Mouse (Mus musculus) c-Kit-positive CD71-positive TER-119-positive erythroid progenitor cells, embryonic 14.5 days (primary cell): ENCODE measurements around the gene Ankub1.

ENCODE experiments used
- DNase-seq: peaks from one replicate; pipeline ENCODE4 v3.0.0-alpha.2; 2013; ENCODE audit warnings: low spot score

The Ankub1 gene

DNA sequence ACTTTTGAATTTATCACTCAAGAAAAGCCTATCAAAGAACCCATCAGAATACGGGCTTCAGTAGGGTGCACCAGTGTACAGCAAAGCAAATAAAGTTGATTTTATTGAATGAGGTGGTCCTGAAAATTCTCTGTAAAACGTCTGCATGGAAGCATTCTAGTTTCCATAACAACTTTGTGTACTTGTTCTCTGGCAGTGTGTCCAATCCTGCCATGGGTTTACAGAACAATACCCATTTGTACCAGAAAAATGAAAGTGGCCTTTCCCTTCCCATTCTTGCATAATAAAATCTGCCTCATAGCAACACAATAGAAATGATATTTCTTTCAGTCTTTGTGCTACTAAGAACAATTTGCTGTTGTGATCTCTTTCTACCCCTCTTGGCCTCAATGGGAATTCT, at the start of gene Ankub1:
Gene Ankub1, minus strand, starts transcription at position 81 of the 400 bp plus-strand sequence.
- DNase-seq = no peak

DNA sequence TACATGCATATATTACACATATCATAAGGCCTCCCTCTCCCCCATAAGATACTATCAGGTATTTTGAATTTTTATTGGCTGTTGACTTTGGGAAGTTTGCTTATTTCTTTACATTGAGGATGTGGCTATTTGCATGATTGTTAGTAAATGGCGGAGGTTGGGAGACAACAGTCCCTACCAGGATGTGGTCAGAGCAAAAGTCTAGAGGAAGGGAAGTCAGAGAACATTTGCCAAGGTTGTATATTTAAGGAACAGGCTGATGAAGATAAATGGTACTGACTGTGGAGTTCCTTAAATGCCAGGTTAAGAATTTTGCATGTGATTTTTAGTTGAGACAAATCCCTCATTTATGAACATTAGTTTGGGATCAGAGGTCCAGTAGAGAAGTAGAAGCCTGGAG, 47.2 kb upstream of the Ankub1 start:
- DNase-seq = no peak

- peak; percentile 10 for DNase-seq
These were observed 44.0 kb upstream of the Ankub1 start for GRCm38 (mm10) chr3:57736419-57737095.

DNA sequence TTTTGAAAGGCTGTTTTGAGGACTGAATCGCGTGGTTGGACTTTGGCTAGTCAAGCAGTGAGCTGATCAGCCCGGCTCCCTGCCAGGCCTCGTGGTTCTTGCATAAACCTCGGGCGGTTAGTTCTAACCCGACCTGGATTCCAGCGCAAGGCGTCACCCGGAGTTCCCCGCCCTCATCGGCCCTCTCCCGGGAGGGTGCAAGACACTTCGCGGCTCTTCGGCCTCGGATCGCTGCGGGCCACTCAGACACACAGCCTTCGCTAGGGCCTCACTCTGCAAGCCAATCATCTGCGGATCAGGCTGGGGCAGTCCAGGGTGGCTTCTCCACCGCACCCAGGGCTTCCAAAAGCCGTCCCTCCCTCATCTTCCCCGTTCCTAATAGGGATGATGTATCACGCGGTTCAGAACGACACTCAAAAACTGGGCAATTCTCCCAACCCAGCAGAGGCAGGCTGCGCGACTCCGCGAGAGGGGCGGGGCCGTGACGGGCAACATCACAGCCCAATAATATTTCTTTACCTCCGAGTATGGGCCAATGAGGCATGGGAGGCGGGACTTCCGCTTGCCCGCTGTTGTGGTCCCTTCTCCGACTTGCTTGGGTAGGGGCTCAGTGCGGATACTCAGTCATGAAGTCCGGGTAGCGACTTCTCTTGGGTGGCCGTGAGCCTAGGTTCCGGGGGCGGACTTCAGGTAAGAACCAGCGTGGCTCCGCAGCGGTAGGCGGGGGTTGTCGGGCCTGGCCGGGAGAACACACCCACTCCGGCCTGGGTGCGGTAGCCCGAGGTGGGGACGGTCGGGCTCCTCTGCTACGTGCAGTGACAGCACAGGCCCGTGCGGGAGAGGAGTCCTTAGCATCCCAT, 43.1 kb upstream of the Ankub1 start, which contains the start of gene Rnf13:
Gene Rnf13, plus strand, starts transcription at position 552 of the 860 bp plus-strand sequence.
- DNase-seq = peak; percentile 84

- no peak for DNase-seq
These were observed 39.8 kb upstream of the Ankub1 start for GRCm38 (mm10) chr3:57732206-57732915.

DNA sequence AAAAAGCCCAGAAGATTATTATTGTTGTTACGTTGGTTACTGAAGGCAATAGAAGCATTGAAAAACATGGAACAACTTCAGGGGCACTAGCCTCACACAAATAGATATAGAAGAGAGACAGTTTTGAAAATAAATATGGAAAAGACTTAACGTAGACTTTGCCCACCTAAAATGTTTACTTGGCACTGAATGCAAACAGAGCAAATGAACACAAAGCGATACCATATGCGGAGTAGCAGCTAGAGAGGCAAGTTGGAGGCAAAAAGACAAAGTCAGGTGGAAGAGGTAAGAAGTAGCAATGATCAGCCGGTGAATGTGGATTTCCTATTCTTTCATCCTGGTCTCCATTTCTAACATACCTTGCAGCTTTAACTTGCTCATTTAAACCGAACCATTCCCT, 21.6 kb upstream of the Ankub1 start:
- no peak for DNase-seq

DNA sequence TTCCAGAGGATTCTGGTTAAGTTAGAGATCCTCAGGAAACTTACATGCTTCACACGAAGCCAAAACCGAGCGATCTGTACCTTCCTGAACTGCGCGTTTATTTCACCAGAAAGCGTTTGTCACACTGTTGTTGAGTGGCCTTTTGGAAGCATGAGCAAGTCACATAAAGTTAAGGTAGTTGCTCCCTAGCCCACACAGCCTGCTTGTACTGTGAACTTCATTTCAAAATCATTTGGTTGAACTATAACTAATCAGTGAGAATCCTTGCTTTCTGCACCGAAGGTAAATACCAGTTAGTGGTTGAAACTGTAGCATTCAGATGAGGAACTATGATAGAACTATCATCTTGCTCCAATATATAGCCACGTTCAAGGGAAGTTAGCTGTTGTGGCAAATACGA, 4.2 kb upstream of the Ankub1 start:
- no peak for DNase-seq

GRCm38 (mm10) chr3:57696249-57696648, 3.6 kb upstream of the Ankub1 start:
- DNase-seq = no peak

DNA sequence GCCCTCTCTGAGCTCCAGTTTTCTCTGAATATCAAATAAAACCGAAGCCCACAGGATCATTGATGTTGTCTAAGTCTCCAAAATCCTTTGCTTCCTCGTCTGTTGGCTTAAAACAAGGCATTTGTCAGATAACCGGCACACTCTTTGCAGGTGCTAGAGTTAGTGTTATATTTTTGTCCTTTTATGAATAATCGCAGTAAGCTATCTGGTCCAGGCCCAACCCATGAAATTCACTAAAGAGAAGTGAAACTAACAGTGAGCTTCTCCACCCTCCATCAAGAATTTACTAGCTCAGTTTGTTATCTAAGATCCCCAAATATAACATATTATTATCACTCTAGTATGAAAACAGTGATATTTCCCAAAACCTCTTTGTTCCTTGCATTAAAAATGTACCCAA, 827 bp downstream of the Ankub1 start:
- DNase-seq = no peak

- no peak for DNase-seq
These were observed 14.8 kb downstream of the Ankub1 start for GRCm38 (mm10) chr3:57677786-57678185.

- no peak for DNase-seq
These were observed 18.5 kb downstream of the Ankub1 start for GRCm38 (mm10) chr3:57674075-57674474.

- no peak for DNase-seq
These were observed 19.0 kb downstream of the Ankub1 start for GRCm38 (mm10) chr3:57673586-57673985.

DNA sequence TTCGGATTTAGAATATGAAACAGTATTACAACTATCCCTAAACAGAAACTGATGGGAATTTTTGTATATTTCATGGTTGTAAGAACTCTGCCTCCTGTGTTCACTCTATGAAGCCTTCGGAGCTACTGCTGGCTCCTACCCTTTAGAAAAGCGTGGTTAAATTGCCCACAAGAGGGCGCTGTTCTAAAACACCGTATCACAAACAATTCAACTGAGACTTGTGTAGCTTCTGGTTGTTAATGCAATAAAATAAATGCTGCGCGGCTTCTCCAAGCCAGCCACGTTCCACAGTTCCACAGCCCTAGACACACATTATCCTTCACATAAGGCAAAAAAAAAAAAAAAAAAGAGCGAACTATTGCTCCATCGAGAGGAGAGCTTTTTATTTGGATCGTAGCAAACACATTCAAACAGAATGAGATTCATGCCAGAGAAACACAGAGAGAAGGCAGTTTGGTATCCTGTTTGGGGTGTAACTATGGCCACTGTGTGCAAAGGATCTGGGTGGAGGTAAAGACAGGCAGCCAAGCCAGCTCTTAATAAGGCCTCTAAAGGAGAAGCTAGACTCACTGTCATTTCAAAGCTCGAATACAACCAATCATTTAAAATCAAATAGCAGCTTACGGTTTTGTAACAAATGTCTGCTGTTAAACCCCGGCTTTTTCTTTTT, 25.4 kb downstream of the Ankub1 start:
- DNase-seq = peak; percentile 62

GRCm38 (mm10) chr3:57665880-57666279, 26.7 kb downstream of the Ankub1 start:
- DNase-seq = no peak

DNA sequence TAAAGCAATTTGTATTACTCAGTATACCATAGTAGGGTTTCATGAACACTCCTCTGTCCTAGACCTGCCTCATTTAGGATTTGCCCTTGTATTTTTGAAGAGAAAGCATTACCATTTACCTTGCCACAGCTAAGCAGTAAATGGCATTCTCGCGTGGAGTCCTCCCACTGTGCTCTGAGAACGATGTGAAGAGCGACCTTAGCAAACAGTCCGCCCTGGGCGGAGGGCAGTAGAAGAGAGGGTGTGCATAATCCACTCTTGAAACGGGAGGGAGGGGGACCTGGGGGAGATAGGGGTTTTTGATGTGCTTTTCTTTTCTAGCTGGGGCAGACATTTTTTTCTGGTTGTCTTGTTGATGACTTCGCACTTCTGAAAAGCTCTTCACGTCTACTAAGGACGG, 27.9 kb downstream of the Ankub1 start:
- DNase-seq = no peak

DNA sequence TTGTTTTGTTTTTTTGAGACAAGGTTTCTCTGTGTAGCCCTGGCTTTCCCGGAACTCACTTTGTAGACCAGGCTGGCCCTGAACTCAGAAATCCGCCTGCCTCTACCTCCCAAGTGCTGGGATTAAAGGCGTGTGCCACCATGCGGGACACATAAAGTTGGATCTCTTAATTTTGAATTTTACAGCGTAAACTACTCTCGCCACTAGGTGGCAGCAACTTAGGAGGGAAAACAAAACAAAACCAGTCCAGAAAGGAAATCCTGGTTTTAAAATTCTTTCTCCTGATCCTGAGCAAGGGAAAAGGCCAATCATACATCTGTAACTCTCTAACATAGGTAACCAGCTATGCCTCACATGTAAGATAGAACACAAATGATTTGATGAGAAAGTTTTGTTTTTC, 28.9 kb downstream of the Ankub1 start:
- peak; percentile 58 for DNase-seq

GRCm38 (mm10) chr3:57658608-57659007, 34.0 kb downstream of the Ankub1 start:
- no peak for DNase-seq

GRCm38 (mm10) chr3:57653646-57654045, 39.0 kb downstream of the Ankub1 start:
- no peak for DNase-seq

DNA sequence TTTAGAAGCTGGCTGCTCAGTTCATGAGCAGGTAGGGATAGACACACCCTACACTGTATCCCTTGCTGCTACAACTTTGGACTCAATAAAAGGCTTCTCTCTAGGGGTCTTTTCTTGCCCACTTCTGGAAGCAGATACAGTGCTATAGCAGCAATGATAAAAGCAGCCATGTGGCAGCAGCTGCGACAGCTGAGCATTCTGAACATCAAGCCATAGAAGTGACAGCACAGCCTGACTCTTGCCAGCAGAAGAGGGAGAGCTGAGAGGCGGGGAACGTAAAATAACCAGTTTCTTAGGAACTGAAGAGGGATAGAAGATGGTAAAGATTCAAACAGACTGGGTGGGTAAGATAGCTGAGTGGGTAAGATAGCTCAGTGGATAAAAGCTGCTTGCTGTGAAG, 40.1 kb downstream of the Ankub1 start:
- no peak for DNase-seq

GRCm38 (mm10) chr3:57651865-57652259, 40.7 kb downstream of the Ankub1 start:
- DNase-seq = no peak

- DNase-seq = peak; percentile 83
These were observed 41.3 kb downstream of the Ankub1 start, which contains the start of gene Commd2 for GRCm38 (mm10) chr3:57651231-57651864. Gene Commd2 (minus strand): TSS chr3:57651715.

GRCm38 (mm10) chr3:57643191-57643590, 49.4 kb downstream of the Ankub1 start:
- DNase-seq = no peak
